Mouse (Mus musculus): Measurements from ENCODE around the gene Rrp36. TPM values are rescaled to one million over a fixed set of nuclear protein-coding genes. Genes with fewer than 3 reads are reported as not detected.

Gene Rrp36
- total RNA-seq, 1 experiment = 57.0 TPM

GRCm38 (mm10) chr17:46627409-46627808 lies 46.7 kb downstream of the Rrp36 start:
- Histone ChIP-seq H3K27ac (ENCODE audit: insufficient read depth, low read depth, low read length, poor library complexity, severe bottlenecking) (no peak overlapping the region), H3K9me3 (ENCODE audit: control insufficient read depth, insufficient read depth, low read depth, low read length) (no peaks in the 10 kb centered on the region), H3K9ac (ENCODE audit: insufficient read depth, low read depth, low read length, poor library complexity, severe bottlenecking) (peak overlapping the region; percentile 34; the same call in 1 of the 2 replicates), H3K4me3 (ENCODE audit: insufficient read depth in 1 of 2, low read depth in 1 of 2, low read length in 2 of 2, poor library complexity in 1 of 2, severe bottlenecking in 1 of 2) (0 out of 4 replicates have a peak overlapping the region, but pooled peaks of 1 of the 2 experiments have one; percentile 95), H3K4me1 (ENCODE audit: control insufficient read depth in 2 of 2, insufficient read depth in 2 of 2, low read length in 2 of 2, poor library complexity in 1 of 2) (peaks cover 15 to 55% of the 10 kb centered on the region in 2 experiments), H3K36me3 (ENCODE audit: control insufficient read depth, insufficient read depth, low read length, poor library complexity, severe bottlenecking) (peaks cover 3% of the 10 kb centered on the region; the same call in 1 of the 2 replicates)
- in situ Hi-C loops (cut with MboI; ENCODE audit: low sequenced_read_pairs in 2 of 2, unreplicated experiment in 2 of 2) = no loop called here
- TF ChIP-seq MAFK (IDR thresholded peaks at IDR 0.05; ENCODE audit: insufficient read depth, low read depth, low read length) = no peak
- no peak for TF ChIP-seq HCFC1 (IDR thresholded peaks at IDR 0.05; ENCODE audit: borderline replicate concordance, insufficient read depth, low read length)
- TF ChIP-seq CHD2 (IDR thresholded peaks at IDR 0.05; ENCODE audit: low read depth, low read length) = no peak
- no peak for TF ChIP-seq ZC3H11A (IDR thresholded peaks at IDR 0.05; ENCODE audit: borderline replicate concordance, low read depth, low read length)
- TF ChIP-seq ZNF384 (IDR thresholded peaks at IDR 0.05; ENCODE audit: low read depth, low read length) = no peak
- no peak for DNase-seq (ENCODE audit: low read depth, low spot score)

DNA sequence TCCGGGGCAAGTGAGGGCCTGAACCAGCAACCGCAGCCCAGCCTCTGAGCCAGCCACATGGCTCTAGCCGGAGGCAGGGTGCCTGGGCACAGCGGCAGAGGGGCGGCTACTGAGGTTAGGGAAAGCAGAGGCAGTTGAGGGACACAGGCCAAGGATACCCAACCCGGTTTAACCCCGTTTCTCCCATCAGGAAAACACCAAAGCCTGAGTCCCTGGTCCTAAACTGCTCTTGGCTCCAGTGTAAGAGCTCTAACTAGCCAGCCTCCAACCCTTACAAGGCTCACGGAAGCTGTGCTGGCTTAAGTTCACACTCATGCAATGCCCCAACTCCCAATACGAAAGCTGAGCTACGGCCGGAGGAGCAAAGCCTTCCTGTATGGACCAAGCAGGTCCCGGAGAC lies 49.6 kb downstream of the Rrp36 start:
- TF ChIP-seq ZNF384 (IDR thresholded peaks at IDR 0.05; ENCODE audit: low read depth, low read length) (no peak), MAFK (IDR thresholded peaks at IDR 0.05; ENCODE audit: insufficient read depth, low read depth, low read length) (no peak), HCFC1 (IDR thresholded peaks at IDR 0.05; ENCODE audit: borderline replicate concordance, insufficient read depth, low read length) (no peak), ZC3H11A (IDR thresholded peaks at IDR 0.05; ENCODE audit: borderline replicate concordance, low read depth, low read length) (no peak), CHD2 (IDR thresholded peaks at IDR 0.05; ENCODE audit: low read depth, low read length) (no peak)
- DNase-seq (ENCODE audit: low read depth, low spot score) = no peak
- peak overlapping the region; percentile 37 to 49; a peak in 3 of 4 replicates for H3K4me3 ChIP-seq (ENCODE audit: insufficient read depth in 1 of 2, low read depth in 1 of 2, low read length in 2 of 2, poor library complexity in 1 of 2, severe bottlenecking in 1 of 2)
- peak overlapping the region; percentile 66 for H3K9ac ChIP-seq (ENCODE audit: insufficient read depth, low read depth, low read length, poor library complexity, severe bottlenecking)
- H3K4me1 ChIP-seq (ENCODE audit: control insufficient read depth in 2 of 2, insufficient read depth in 2 of 2, low read length in 2 of 2, poor library complexity in 1 of 2) = peaks cover 15 to 58% of the 10 kb centered on the region in 2 experiments
- in situ Hi-C loops (cut with MboI; ENCODE audit: low sequenced_read_pairs in 2 of 2, unreplicated experiment in 2 of 2) = no loop called here
- peak overlapping the region; percentile 55; the same call in 1 of the 2 replicates for H3K27ac ChIP-seq (ENCODE audit: insufficient read depth, low read depth, low read length, poor library complexity, severe bottlenecking)
- H3K9me3 ChIP-seq (ENCODE audit: control insufficient read depth, insufficient read depth, low read depth, low read length) = no peaks in the 10 kb centered on the region
- no peaks in the 10 kb centered on the region for H3K36me3 ChIP-seq (ENCODE audit: control insufficient read depth, insufficient read depth, low read length, poor library complexity, severe bottlenecking)

- no peaks in the 10 kb centered on the region for H3K9me3 ChIP-seq (ENCODE audit: control insufficient read depth, insufficient read depth, low read depth, low read length)
- DNase-seq (ENCODE audit: low read depth, low spot score) = no peak
- H3K9ac ChIP-seq (ENCODE audit: insufficient read depth, low read depth, low read length, poor library complexity, severe bottlenecking) = peak overlapping the region; percentile 66
- H3K4me1 ChIP-seq (ENCODE audit: control insufficient read depth in 2 of 2, insufficient read depth in 2 of 2, low read length in 2 of 2, poor library complexity in 1 of 2) = peaks cover 17 to 58% of the 10 kb centered on the region in 2 experiments
- H3K4me3 ChIP-seq (ENCODE audit: insufficient read depth in 1 of 2, low read depth in 1 of 2, low read length in 2 of 2, poor library complexity in 1 of 2, severe bottlenecking in 1 of 2) = peak overlapping the region; percentile 37 to 49; a peak in 3 of 4 replicates
- in situ Hi-C loops (cut with MboI; ENCODE audit: low sequenced_read_pairs in 2 of 2, unreplicated experiment in 2 of 2) = no loop called here
- no peaks in the 10 kb centered on the region for H3K36me3 ChIP-seq (ENCODE audit: control insufficient read depth, insufficient read depth, low read length, poor library complexity, severe bottlenecking)
- H3K27ac ChIP-seq (ENCODE audit: insufficient read depth, low read depth, low read length, poor library complexity, severe bottlenecking) = peak overlapping the region; percentile 55
- no peak for TF ChIP-seq ZNF384 (IDR thresholded peaks at IDR 0.05; ENCODE audit: low read depth, low read length)
- no peak for TF ChIP-seq ZC3H11A (IDR thresholded peaks at IDR 0.05; ENCODE audit: borderline replicate concordance, low read depth, low read length)
- no peak for TF ChIP-seq HCFC1 (IDR thresholded peaks at IDR 0.05; ENCODE audit: borderline replicate concordance, insufficient read depth, low read length)
- TF ChIP-seq CHD2 (IDR thresholded peaks at IDR 0.05; ENCODE audit: low read depth, low read length) = no peak
- TF ChIP-seq MAFK (IDR thresholded peaks at IDR 0.05; ENCODE audit: insufficient read depth, low read depth, low read length) = no peak
Measured at GRCm38 (mm10) chr17:46623819-46624557, 50.2 kb downstream of the Rrp36 start.

DNA sequence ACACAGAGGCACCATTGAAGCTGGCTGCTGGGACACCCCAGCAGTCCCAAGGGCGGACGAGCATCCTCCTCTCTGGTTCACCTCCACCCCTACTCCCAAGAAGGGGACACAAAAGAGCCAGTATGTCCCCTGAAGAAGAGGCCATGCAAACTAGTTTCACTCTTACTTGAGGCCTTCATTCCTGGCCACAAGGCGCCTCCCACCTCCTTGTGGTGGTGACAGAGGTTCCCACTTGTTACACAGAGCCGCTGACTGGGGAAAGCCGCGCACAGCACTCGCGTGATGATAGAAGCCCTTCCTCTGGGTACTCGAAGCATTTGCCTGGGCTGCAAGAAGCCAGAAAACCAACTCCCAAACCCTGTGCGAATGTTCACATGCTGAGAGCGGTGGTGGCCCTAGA lies 51.9 kb downstream of the Rrp36 start:
- H3K27ac ChIP-seq (ENCODE audit: insufficient read depth, low read depth, low read length, poor library complexity, severe bottlenecking) = no peak overlapping the region
- H3K4me3 ChIP-seq (ENCODE audit: insufficient read depth in 1 of 2, low read depth in 1 of 2, low read length in 2 of 2, poor library complexity in 1 of 2, severe bottlenecking in 1 of 2) = peak overlapping the region; percentile 25 to 30; a peak in 2 of 4 replicates
- H3K9me3 ChIP-seq (ENCODE audit: control insufficient read depth, insufficient read depth, low read depth, low read length) = no peaks in the 10 kb centered on the region
- DNase-seq (ENCODE audit: low read depth, low spot score) = no peak
- no peaks in the 10 kb centered on the region for H3K36me3 ChIP-seq (ENCODE audit: control insufficient read depth, insufficient read depth, low read length, poor library complexity, severe bottlenecking)
- TF ChIP-seq ZC3H11A (IDR thresholded peaks at IDR 0.05; ENCODE audit: borderline replicate concordance, low read depth, low read length) (no peak), ZNF384 (IDR thresholded peaks at IDR 0.05; ENCODE audit: low read depth, low read length) (no peak)
- in situ Hi-C loops (cut with MboI; ENCODE audit: low sequenced_read_pairs in 2 of 2, unreplicated experiment in 2 of 2) = no loop called here
- peaks cover 28 to 54% of the 10 kb centered on the region in 2 experiments for H3K4me1 ChIP-seq (ENCODE audit: control insufficient read depth in 2 of 2, insufficient read depth in 2 of 2, low read length in 2 of 2, poor library complexity in 1 of 2)
- H3K9ac ChIP-seq (ENCODE audit: insufficient read depth, low read depth, low read length, poor library complexity, severe bottlenecking) = peak overlapping the region; percentile 10; the same call in 1 of the 2 replicates

All from ES-E14 (cell line).